Mouse (Mus musculus): Measurements from ENCODE around the gene Dbn1. TPM values are rescaled to one million over a fixed set of nuclear protein-coding genes. Genes with fewer than 3 reads are reported as not detected.

Dbn1 gene
- total and polyA plus RNA-seq, 3 experiments = 0.09 to 3.1 (median 0.59) TPM

- Histone ChIP-seq H3K79me2 (replicated peaks; ENCODE audit: control insufficient read depth, extremely low read depth, insufficient read depth, poor library complexity, severe bottlenecking) (no peaks in the 10 kb centered on the region), H3K27ac (ENCODE audit: insufficient read depth, low read depth) (no peak overlapping the region), H3K4me3 (replicated peaks in 1 of 3; ENCODE audit: low read depth in 2 of 3, low read length in 2 of 3, poor library complexity in 1 of 3) (no peak overlapping the region), H3K9ac (ENCODE audit: insufficient read depth, low read depth) (no peak overlapping the region), H3K27me3 (replicated peaks) (peaks cover 93% of the 10 kb centered on the region), H3K36me3 (replicated peaks in 1 of 2; ENCODE audit: control insufficient read depth in 1 of 2, insufficient read depth in 1 of 2, low read length in 1 of 2) (no peaks in the 10 kb centered on the region), H3K4me1 (ENCODE audit: control insufficient read depth in 1 of 2, insufficient read depth in 2 of 2) (peaks cover 13 to 21% of the 10 kb centered on the region in 2 experiments; a peak in 3 of 4 replicates), H3K9me3 (replicated peaks; ENCODE audit: low read length) (peaks cover 4% of the 10 kb centered on the region), H3K4me2 (ENCODE audit: insufficient read depth, low read depth, poor library complexity, severe bottlenecking) (no peak overlapping the region)
- DNase-seq (ENCODE audit: extremely low read depth) = no peak
- in situ Hi-C loops (cut with MboI; ENCODE audit: low pct_ligation_motif_present, low pct_unique_long_range_greater_than_20kb, low sequenced_read_pairs) = no loop called here
- no peak for TF ChIP-seq MYC (IDR thresholded peaks at IDR 0.05; ENCODE audit: low read depth, low read length)
- no peak for TF ChIP-seq RCOR1 (conservative IDR thresholded peaks at IDR 0.05; ENCODE audit: low read depth, low read length)
- no peak for TF ChIP-seq RAD21 (IDR thresholded peaks at IDR 0.05; ENCODE audit: low read depth, low read length)
- no peak for TF ChIP-seq IRF4 (IDR thresholded peaks at IDR 0.05; ENCODE audit: low read depth, low read length)
- TF ChIP-seq JUN (IDR thresholded peaks at IDR 0.05; ENCODE audit: insufficient read depth, low read depth, low read length) = no peak
- no peak for TF ChIP-seq TBP (conservative IDR thresholded peaks at IDR 0.05; ENCODE audit: low read depth, low read length)
- dilution Hi-C loops (cut with MboI; ENCODE audit: extremely low pct_ligation_motif_present, extremely low pct_unique_long_range_greater_than_20kb, low sequenced_read_pairs) = no loop called here
Measured at GRCm38 (mm10) chr13:55482542-55482941, 5.4 kb downstream of the Dbn1 start.

GRCm38 (mm10) chr13:55479929-55480328, 8.0 kb downstream of the Dbn1 start:
- dilution Hi-C loops (cut with MboI; ENCODE audit: extremely low pct_ligation_motif_present, extremely low pct_unique_long_range_greater_than_20kb, low sequenced_read_pairs) (no loop called here), in situ Hi-C loops (cut with MboI; ENCODE audit: low pct_ligation_motif_present, low pct_unique_long_range_greater_than_20kb, low sequenced_read_pairs) (loop anchor here (5.0 kb wide), 1 partner anchor 37 kb away; no protein-coding TSS in a partner anchor)
- TF ChIP-seq UBTF (IDR thresholded peaks at IDR 0.05; ENCODE audit: low read depth, low read length) (no peak), PAX5 (IDR thresholded peaks at IDR 0.05; ENCODE audit: low read length) (no peak), RCOR1 (conservative IDR thresholded peaks at IDR 0.05; ENCODE audit: low read depth, low read length) (no peak), HCFC1 (IDR thresholded peaks at IDR 0.05; ENCODE audit: low read depth, low read length) (no peak), USF2 (conservative IDR thresholded peaks at IDR 0.05; ENCODE audit: low read depth, low read length) (no peak), RAD21 (IDR thresholded peaks at IDR 0.05; ENCODE audit: low read depth, low read length) (no peak), EP300 (IDR thresholded peaks at IDR 0.05; ENCODE audit: low read length) (no peak), JUN (IDR thresholded peaks at IDR 0.05; ENCODE audit: insufficient read depth, low read depth, low read length) (no peak), SMC3 (IDR thresholded peaks at IDR 0.05; ENCODE audit: low read depth, low read length) (no peak), ETS1 (conservative IDR thresholded peaks at IDR 0.05; ENCODE audit: low read depth, low read length) (no peak), CTCF (conservative IDR thresholded peaks at IDR 0.05 in 1 of 2, IDR thresholded peaks at IDR 0.05 in 1 of 2; ENCODE audit: low read depth in 2 of 2, low read length in 2 of 2) (no peak), MAZ (IDR thresholded peaks at IDR 0.05; ENCODE audit: low read depth, low read length) (no peak), NELFE (IDR thresholded peaks at IDR 0.05; ENCODE audit: low read depth, low read length) (no peak), CHD2 (IDR thresholded peaks at IDR 0.05; ENCODE audit: low read length) (no peak), POLR2AphosphoS2 (IDR thresholded peaks at IDR 0.05; ENCODE audit: low read depth, low read length) (no peak), BHLHE40 (IDR thresholded peaks at IDR 0.05; ENCODE audit: low read depth, low read length) (no peak), IRF4 (IDR thresholded peaks at IDR 0.05; ENCODE audit: low read depth, low read length) (no peak), KAT2A (IDR thresholded peaks at IDR 0.05; ENCODE audit: insufficient replicate concordance, low read length) (no peak), ZC3H11A (IDR thresholded peaks at IDR 0.05; ENCODE audit: low read depth, low read length) (no peak)
- H3K36me3 ChIP-seq (replicated peaks in 1 of 2; ENCODE audit: control insufficient read depth in 1 of 2, insufficient read depth in 1 of 2, low read length in 1 of 2) = no peaks in the 10 kb centered on the region
- H3K4me2 ChIP-seq (ENCODE audit: insufficient read depth, low read depth, poor library complexity, severe bottlenecking) = no peak overlapping the region
- no peak overlapping the region for H3K27ac ChIP-seq (ENCODE audit: insufficient read depth, low read depth)
- no peak overlapping the region for H3K4me3 ChIP-seq (replicated peaks in 1 of 3; ENCODE audit: low read depth in 2 of 3, low read length in 2 of 3, poor library complexity in 1 of 3)
- H3K27me3 ChIP-seq (replicated peaks) = peaks cover 84% of the 10 kb centered on the region
- DNase-seq (ENCODE audit: extremely low read depth) = no peak
- H3K9ac ChIP-seq (ENCODE audit: insufficient read depth, low read depth) = no peak overlapping the region
- H3K79me2 ChIP-seq (replicated peaks; ENCODE audit: control insufficient read depth, extremely low read depth, insufficient read depth, poor library complexity, severe bottlenecking) = no peaks in the 10 kb centered on the region
- peaks cover 8 to 21% of the 10 kb centered on the region in 2 experiments; a peak in 3 of 4 replicates for H3K4me1 ChIP-seq (ENCODE audit: control insufficient read depth in 1 of 2, insufficient read depth in 2 of 2)
- H3K9me3 ChIP-seq (replicated peaks; ENCODE audit: low read length) = peaks cover 8% of the 10 kb centered on the region
